Mouse (Mus musculus) kidney, postnatal 10 days (tissue): ENCODE measurements at regions not wholly inside any gene's neighbourhood (a gene's known extent, or its start where the extent isn't known, plus 50 kb on each side); places are given as distances from the start of the nearest gene placed in this dataset.

Source experiments
- DNase-seq: peaks from one replicate; pipeline ENCODE4 v3.0.0; 2021; ENCODE audit warnings: mixed read lengths

GRCm38 (mm10) chr8:125367374-125367773, 202.2 kb downstream of the Sipa1l2 start:
- DNase-seq, result no peak

- DNase-seq, result no peak
Observed at GRCm38 (mm10) chr8:125365004-125365403, 204.6 kb downstream of the Sipa1l2 start.

- no peak for DNase-seq
Observed at GRCm38 (mm10) chr8:125359456-125359855, 210.2 kb downstream of the Sipa1l2 start.

GRCm38 (mm10) chr8:125357759-125358158, 211.8 kb downstream of the Sipa1l2 start:
- DNase-seq, result no peak

- no peak for DNase-seq
Observed at GRCm38 (mm10) chr8:125355059-125355509, 214.5 kb downstream of the Sipa1l2 start.

GRCm38 (mm10) chr8:125352276-125352675, 217.3 kb downstream of the Sipa1l2 start:
- DNase-seq, result no peak

GRCm38 (mm10) chr8:125351486-125352032, 218.0 kb downstream of the Sipa1l2 start:
- no peak for DNase-seq

GRCm38 (mm10) chr8:125349290-125350025, 220.2 kb downstream of the Sipa1l2 start:
- peak; percentile 94 for DNase-seq

GRCm38 (mm10) chr8:125346182-125346581, 223.4 kb downstream of the Sipa1l2 start:
- no peak for DNase-seq

- no peak for DNase-seq
Observed at GRCm38 (mm10) chr8:125345571-125345970, 224.0 kb downstream of the Sipa1l2 start.

GRCm38 (mm10) chr8:125343867-125344266, 225.7 kb downstream of the Sipa1l2 start:
- no peak for DNase-seq

GRCm38 (mm10) chr8:125342521-125342920, 227.1 kb downstream of the Sipa1l2 start:
- no peak for DNase-seq

GRCm38 (mm10) chr8:125341606-125342005, 228.0 kb downstream of the Sipa1l2 start:
- DNase-seq, result no peak

- peak; percentile 64 for DNase-seq
Observed at GRCm38 (mm10) chr8:125338222-125338621, 231.4 kb downstream of the Sipa1l2 start.

- no peak for DNase-seq
Observed at GRCm38 (mm10) chr8:125337444-125338077, 232.0 kb downstream of the Sipa1l2 start.

- DNase-seq, result no peak
Observed at GRCm38 (mm10) chr8:125336799-125337198, 232.8 kb downstream of the Sipa1l2 start.

- peak; percentile 43 for DNase-seq
Observed at GRCm38 (mm10) chr8:125335575-125336370, 233.8 kb downstream of the Sipa1l2 start.

- no peak for DNase-seq
Observed at GRCm38 (mm10) chr8:125335171-125335570, 234.4 kb downstream of the Sipa1l2 start.

GRCm38 (mm10) chr8:125330638-125331037, 239.0 kb downstream of the Sipa1l2 start:
- no peak for DNase-seq

GRCm38 (mm10) chr8:125328650-125329049, 241.0 kb downstream of the Sipa1l2 start:
- DNase-seq, result peak; percentile 30

GRCm38 (mm10) chr8:125327551-125328262, 241.9 kb downstream of the Sipa1l2 start:
- no peak for DNase-seq

GRCm38 (mm10) chr8:125327006-125327405, 242.6 kb downstream of the Sipa1l2 start:
- no peak for DNase-seq
